Mouse (Mus musculus) liver, embryonic 14.5 days (tissue): Measurements from ENCODE around the gene Slc35f3. TPM values are rescaled to one million over a fixed set of nuclear protein-coding genes. Genes with fewer than 3 reads are reported as not detected.

Experiments
- ATAC-seq: fragments of 200-750 bp; cut with Nextera tagmentation; 2 replicates; pipeline ENCODE4 v1.8.0; 2017; ENCODE audit warnings: moderate number of reproducible peaks, mild to moderate bottlenecking, moderate library complexity; ENCODE audit not compliant: insufficient read depth
- DNase-seq, 3 experiments: peaks; one replicate each; pipeline ENCODE4 v3.0.0-alpha.2; 2012 to 2013; ENCODE audit warnings: low read depth in 3 of 3, low spot score in 3 of 3
- H3K27ac ChIP-seq: fragments of 300-500 bp; sonication (generic); 2 replicates; pipeline ENCODE4 v1.5.1; 2014; ENCODE audit warnings: moderate library complexity, mild to moderate bottlenecking, control low read depth, inconsistent platforms
- H3K27me3 ChIP-seq: fragments of 300-500 bp; sonication (generic); 2 replicates; pipeline ENCODE4 v1.6.1; 2014; ENCODE audit warnings: mild to moderate bottlenecking, low read length, moderate library complexity; ENCODE audit not compliant: control insufficient read depth, insufficient read depth
- H3K36me3 ChIP-seq: fragments of 300-500 bp; sonication (generic); replicated peaks from 2 replicates; pipeline ENCODE4 v1.6.1; 2014; ENCODE audit warnings: low read depth; ENCODE audit not compliant: control insufficient read depth, insufficient read depth
- H3K4me1 ChIP-seq, 2 experiments: fragments of 200-500 bp in 1 of 2; fragments of 300-500 bp in 1 of 2; sonication (generic) in 1 of 2; replicated peaks; 2 replicates each; pipeline ENCODE4 v1.6.1; 2012 to 2014; ENCODE audit warnings: antibody characterized with exemption in 1 of 2, inconsistent platforms in 1 of 2, low read length in 1 of 2; ENCODE audit not compliant: control insufficient read depth in 2 of 2, insufficient read depth in 2 of 2
- H3K4me2 ChIP-seq: fragments of 300-500 bp; sonication (generic); 2 replicates; pipeline ENCODE4 v1.6.1; 2014; ENCODE audit warnings: low read depth, mild to moderate bottlenecking, control low read depth, moderate library complexity
- H3K4me3 ChIP-seq, 2 experiments: fragments of 200-500 bp in 1 of 2; fragments of 300-500 bp in 1 of 2; sonication (generic) in 1 of 2; 2 replicates each; pipeline ENCODE4 v1.5.1; 2012 to 2014; ENCODE audit warnings: low read depth in 2 of 2, low read length in 2 of 2, mild to moderate bottlenecking in 2 of 2, control low read depth in 1 of 2, inconsistent platforms in 1 of 2, moderate library complexity in 1 of 2; ENCODE audit not compliant: insufficient read depth in 1 of 2
- H3K9ac ChIP-seq: fragments of 300-500 bp; sonication (generic); replicated peaks from 2 replicates; pipeline ENCODE4 v1.6.1; 2014; ENCODE audit warnings: mild to moderate bottlenecking, control low read depth, moderate library complexity
- H3K9me3 ChIP-seq: fragments of 300-500 bp; sonication (generic); 2 replicates; pipeline ENCODE4 v1.6.1; 2016; ENCODE audit warnings: low read length, mixed read lengths; ENCODE audit not compliant: control insufficient read depth
- CTCF ChIP-seq: IDR thresholded peaks from 2 replicates; pipeline ENCODE4 v1.5.1; 2016; ENCODE audit warnings: antibody characterized with exemption, low read depth, control low read depth
- EP300 ChIP-seq: IDR thresholded peaks from 2 replicates; pipeline ENCODE4 v1.6.1; 2016; ENCODE audit warnings: antibody characterized with exemption, low read depth
- WGBS: fragments of 180-500 bp; shearing (Covaris S2); extraction: QIAGEN DNeasy Blood & Tissue Kit; methylation state at CpG from one replicate; pipeline ENCODE4 v1.1.7; 2014; ENCODE audit not compliant: insufficient replicate concordance; 5-methylcytosine and 5-hydroxymethylcytosine counted together
- polyA plus RNA-seq, 2 experiments: library from polyadenylated mRNA; depleted of rRNA in 1 of 2; stranded (reverse) in 1 of 2; unstranded in 1 of 2; fragments of >200 nt; fragmentation: Nextera tagmentation in 1 of 2; extraction: Ambion mirVana in 1 of 2; gene quantifications; 2 replicates each; pipeline versions ENCODE4 v1.2.1 to v1.2.3; 2012 to 2014

The Slc35f3 gene
- polyA plus RNA-seq, 2 experiments: not detected

DNA sequence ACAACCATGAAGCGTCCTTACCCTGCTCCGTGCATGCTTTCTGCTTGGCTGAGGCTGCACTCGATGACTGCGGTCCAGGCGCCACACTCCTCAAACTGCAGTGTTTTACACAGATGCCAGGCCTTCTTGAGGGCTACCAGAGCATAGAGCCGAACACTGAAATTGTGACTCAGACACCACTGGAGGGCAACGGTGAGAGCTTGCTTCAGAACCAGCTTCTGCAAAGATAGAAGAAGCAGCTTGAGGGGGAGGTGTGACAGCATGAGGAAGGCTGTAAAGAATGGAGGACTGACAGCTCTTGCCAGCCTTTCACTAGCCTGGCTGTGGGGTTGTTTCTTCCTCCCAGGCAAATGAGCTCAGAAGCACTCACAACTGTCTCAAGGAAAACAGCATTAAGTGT, 135.5 kb downstream of the Slc35f3 start:
- no peaks in the 10 kb centered on the region for H3K9me3 ChIP-seq
- TF ChIP-seq CTCF: peak; percentile 30; the same call in 1 of the 2 replicates
- no peak for TF ChIP-seq EP300
- DNase-seq: no peak

DNA sequence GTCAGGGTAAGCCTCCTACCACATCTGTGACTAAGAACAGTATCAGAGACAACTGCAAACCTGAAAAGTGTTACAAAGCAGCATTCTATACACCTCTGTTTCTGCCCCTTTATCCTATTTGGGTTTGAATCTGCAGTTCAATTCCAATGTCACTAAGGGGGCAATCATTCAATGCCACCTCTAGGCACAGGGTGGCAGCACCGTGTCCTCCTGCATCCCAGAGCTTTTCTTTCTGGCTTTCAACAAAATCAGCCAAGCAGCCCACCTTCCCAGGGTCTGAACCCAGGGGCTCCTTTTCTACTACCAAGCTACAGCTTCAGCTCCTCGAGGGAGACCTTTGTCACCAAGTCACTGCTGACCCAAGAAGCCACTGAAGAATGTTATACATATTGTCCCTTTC, 140.6 kb downstream of the Slc35f3 start:
- TF ChIP-seq CTCF (no peak), EP300 (no peak)
- no peak overlapping the region for H3K4me2 ChIP-seq
- no peaks in the 10 kb centered on the region for H3K27me3 ChIP-seq
- ATAC-seq (no peak), DNase-seq (no peak)
- H3K4me3 ChIP-seq: no peak overlapping the region
- WGBS: 52% methylated on average over 2 of the region's 2 CpGs
- peaks cover 4% of the 10 kb centered on the region; the same call in 1 of the 2 replicates for H3K36me3 ChIP-seq
- H3K4me1 ChIP-seq: no peaks in the 10 kb centered on the region
- no peaks in the 10 kb centered on the region for H3K9me3 ChIP-seq
- no peak overlapping the region for H3K9ac ChIP-seq
- H3K27ac ChIP-seq: no peak overlapping the region

More for the DNA sequence above, 135.5 kb downstream of the Slc35f3 start:
- Histone ChIP-seq H3K4me1 (no peaks in the 10 kb centered on the region), H3K27me3 (no peaks in the 10 kb centered on the region), H3K4me2 (no peak overlapping the region), H3K36me3 (peaks cover 11% of the 10 kb centered on the region), H3K4me3 (no peak overlapping the region), H3K9ac (no peak overlapping the region), H3K27ac (no peak overlapping the region)
- no peak for ATAC-seq
- 81% methylated on average over 7 of the region's 7 CpGs for WGBS

Other genes with a start within 250 kb of the Slc35f3 start
- 11.4 and 26.7 TPM in 2 replicates for gene Coa6, start 124.0 kb downstream of the Slc35f3 start, polyA plus RNA-seq (2012; rRNA removed)
- gene Coa6, start 124.0 kb downstream of the Slc35f3 start, polyA plus RNA-seq (2014; fragmentation: Nextera tagmentation; extraction: Ambion mirVana): 39.5 and 39.6 TPM in 2 replicates
- 2.2 and 2.8 TPM in 2 replicates for gene Tarbp1, start 176.5 kb downstream of the Slc35f3 start, polyA plus RNA-seq (2012; rRNA removed)
- 1.5 and 1.9 TPM in 2 replicates for gene Tarbp1, start 176.5 kb downstream of the Slc35f3 start, polyA plus RNA-seq (2014; fragmentation: Nextera tagmentation; extraction: Ambion mirVana)